Mouse (Mus musculus) neural tube, embryonic 11.5 days (tissue): ENCODE data around the gene Pou6f2. TPM values are rescaled to one million over a fixed set of nuclear protein-coding genes. Genes with fewer than 3 reads are reported as not detected.
A peak's percentile ranks its signal among the peaks of the same experiment; 100 is the strongest.

Experiments used
- ATAC-seq: fragments of 200-750 bp; cut with Nextera tagmentation; 2 replicates; pipeline ENCODE4 v1.8.0; 2017; ENCODE audit warnings: moderate number of reproducible peaks, mild to moderate bottlenecking, moderate TSS enrichment, moderate library complexity; ENCODE audit not compliant: insufficient read depth, low FRiP score, low TSS enrichment
- DNase-seq: peaks from one replicate; pipeline ENCODE4 v3.0.0-alpha.2; 2015; ENCODE audit warnings: low spot score
- H3K27ac ChIP-seq: fragments of 300-500 bp; sonication (generic); 2 replicates; pipeline ENCODE4 v1.5.1; 2014; ENCODE audit warnings: low read depth, mild to moderate bottlenecking, low read length
- H3K27me3 ChIP-seq: fragments of 300-500 bp; sonication (generic); 2 replicates; pipeline ENCODE4 v1.6.1; 2014; ENCODE audit warnings: mild to moderate bottlenecking, low read length, mixed read lengths; ENCODE audit not compliant: control insufficient read depth, insufficient read depth
- H3K36me3 ChIP-seq: fragments of 300-500 bp; sonication (generic); 2 replicates; pipeline ENCODE4 v1.6.1; 2014; ENCODE audit warnings: mild to moderate bottlenecking, low read length, moderate library complexity, mixed read lengths; ENCODE audit not compliant: control insufficient read depth, insufficient read depth
- H3K4me1 ChIP-seq: fragments of 300-500 bp; sonication (generic); 2 replicates; pipeline ENCODE4 v1.6.1; 2014; ENCODE audit warnings: low read length, mixed read lengths; ENCODE audit not compliant: control insufficient read depth, insufficient read depth
- H3K4me2 ChIP-seq: fragments of 300-500 bp; sonication (generic); 2 replicates; pipeline ENCODE4 v1.6.1; 2014; ENCODE audit warnings: low read depth, mild to moderate bottlenecking, moderate library complexity
- H3K4me3 ChIP-seq: fragments of 300-500 bp; sonication (generic); 2 replicates; pipeline ENCODE4 v1.5.1; 2014; ENCODE audit warnings: low read depth, low read length
- H3K9ac ChIP-seq: fragments of 300-500 bp; sonication (generic); 2 replicates; pipeline ENCODE4 v1.6.1; 2014; ENCODE audit warnings: mild to moderate bottlenecking, low read length
- H3K9me3 ChIP-seq: fragments of 300-500 bp; sonication (generic); 2 replicates; pipeline ENCODE4 v1.6.1; 2016; ENCODE audit warnings: low read length; ENCODE audit not compliant: control insufficient read depth
- WGBS: fragments of 180-500 bp; shearing (Covaris S2); extraction: QIAGEN DNeasy Blood & Tissue Kit; methylation state at CpG from one replicate; pipeline ENCODE4 v1.1.7; 2014; 5-methylcytosine and 5-hydroxymethylcytosine counted together
- polyA plus RNA-seq: library from polyadenylated mRNA; unstranded; fragments of >200 nt; fragmentation: Nextera tagmentation; extraction: Ambion mirVana; gene quantifications from 2 replicates; pipeline ENCODE4 v1.2.1, GENCODE M21; 2014

Pou6f2 gene
- polyA plus RNA-seq, 1 experiment from 2014 or later: 4.0 TPM

DNA sequence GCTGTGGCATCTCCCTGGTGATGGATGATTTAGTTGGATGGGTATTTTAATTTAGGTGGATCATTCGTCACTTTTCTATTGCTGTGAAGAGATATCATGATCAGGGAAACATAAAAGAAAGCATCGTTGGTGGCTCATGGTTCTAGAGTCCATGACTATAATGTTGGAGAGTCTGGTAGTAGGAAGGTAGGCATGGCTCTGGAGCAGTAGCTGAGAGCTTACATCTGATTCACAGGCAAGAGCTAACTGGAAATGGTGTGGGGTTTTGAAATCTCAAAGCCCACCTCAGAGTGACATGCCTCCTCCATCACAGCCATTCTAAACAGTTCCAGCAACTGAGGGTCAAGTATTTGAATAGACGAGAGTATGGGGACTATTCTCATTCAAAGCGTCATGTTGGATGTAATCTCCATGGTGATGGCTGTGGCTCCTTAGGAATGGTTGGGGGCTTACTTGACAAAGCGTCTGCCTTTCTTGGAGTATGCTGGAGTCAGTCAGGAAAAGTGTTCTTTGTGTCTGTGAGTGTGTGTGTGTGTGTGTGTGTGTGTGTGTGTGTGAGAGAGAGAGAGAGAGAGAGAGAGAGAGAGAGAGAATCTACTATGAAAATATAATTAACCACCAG is 115.0 kb downstream of the Pou6f2 start:
- Histone ChIP-seq H3K4me1 (peaks cover 4% of the 10 kb centered on the region; the same call in 1 of the 2 replicates), H3K9ac (no peak overlapping the region), H3K9me3 (no peaks in the 10 kb centered on the region), H3K4me3 (no peak overlapping the region), H3K27me3 (no peaks in the 10 kb centered on the region), H3K4me2 (no peak overlapping the region), H3K27ac (0 out of 2 replicates have a peak overlapping the region, but pooled peaks have one; percentile 27), H3K36me3 (no peaks in the 10 kb centered on the region)
- ATAC-seq (peak; percentile 83), DNase-seq (peak; percentile 53)
- 47% methylated on average over 5 of the region's 5 CpGs for WGBS

DNA sequence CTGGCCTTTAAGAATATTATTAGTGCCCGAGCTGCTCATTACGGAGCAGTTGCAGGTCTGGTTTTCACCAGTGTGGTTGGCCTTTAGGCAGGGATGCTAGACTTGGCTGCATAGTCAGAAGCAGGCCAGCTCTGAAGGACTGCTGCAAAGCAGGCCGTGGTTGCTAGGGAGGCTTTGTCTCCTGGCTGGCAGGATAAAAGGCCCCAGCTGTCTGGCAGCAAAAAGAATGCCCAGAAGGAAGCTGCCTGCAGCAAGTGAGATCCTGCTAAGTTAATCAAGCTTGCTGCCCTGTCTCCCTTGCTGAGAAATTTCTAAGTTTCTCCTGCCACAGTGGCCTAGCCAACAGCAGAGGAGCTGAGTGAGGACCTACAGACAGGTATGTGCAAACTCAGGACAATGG is 116.4 kb downstream of the Pou6f2 start:
- H3K4me3 ChIP-seq: no peak overlapping the region
- peak overlapping the region; percentile 51 for H3K27ac ChIP-seq
- H3K9me3 ChIP-seq: no peaks in the 10 kb centered on the region
- ATAC-seq: peak; percentile 84
- peaks cover 4% of the 10 kb centered on the region; the same call in 1 of the 2 replicates for H3K4me1 ChIP-seq
- H3K9ac ChIP-seq: no peak overlapping the region
- no peak overlapping the region for H3K4me2 ChIP-seq
- peak; percentile 75 for DNase-seq
- H3K36me3 ChIP-seq: no peaks in the 10 kb centered on the region
- no peaks in the 10 kb centered on the region for H3K27me3 ChIP-seq
- 29% methylated on average over 3 of the region's 3 CpGs for WGBS

DNA sequence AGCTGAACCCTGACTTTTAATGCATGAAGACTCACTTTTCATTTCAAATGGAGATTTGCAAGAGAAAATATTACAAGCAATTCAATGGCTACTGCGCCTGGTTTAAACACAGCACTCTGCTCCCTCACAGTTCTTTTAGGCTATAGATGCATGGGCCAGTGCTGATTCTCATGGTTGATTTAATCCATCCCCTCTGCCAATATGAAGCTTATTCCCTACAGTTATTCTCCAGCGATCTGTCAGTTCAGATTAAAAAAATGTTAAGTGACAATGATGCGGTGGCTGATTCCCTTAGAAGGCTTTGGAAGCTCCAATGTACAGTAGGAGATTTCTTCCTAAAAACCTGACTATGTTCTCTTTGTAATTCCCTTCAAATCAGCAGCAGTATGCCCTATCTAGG is 144.4 kb downstream of the Pou6f2 start:
- no peaks in the 10 kb centered on the region for H3K36me3 ChIP-seq
- no peak overlapping the region for H3K9ac ChIP-seq
- H3K4me1 ChIP-seq: no peaks in the 10 kb centered on the region
- WGBS: 89% methylated on average over 3 of the region's 3 CpGs
- H3K27ac ChIP-seq: no peak overlapping the region
- no peak overlapping the region for H3K4me3 ChIP-seq
- no peaks in the 10 kb centered on the region for H3K27me3 ChIP-seq
- H3K9me3 ChIP-seq: no peaks in the 10 kb centered on the region
- DNase-seq: no peak
- no peak for ATAC-seq
- H3K4me2 ChIP-seq: no peak overlapping the region

DNA sequence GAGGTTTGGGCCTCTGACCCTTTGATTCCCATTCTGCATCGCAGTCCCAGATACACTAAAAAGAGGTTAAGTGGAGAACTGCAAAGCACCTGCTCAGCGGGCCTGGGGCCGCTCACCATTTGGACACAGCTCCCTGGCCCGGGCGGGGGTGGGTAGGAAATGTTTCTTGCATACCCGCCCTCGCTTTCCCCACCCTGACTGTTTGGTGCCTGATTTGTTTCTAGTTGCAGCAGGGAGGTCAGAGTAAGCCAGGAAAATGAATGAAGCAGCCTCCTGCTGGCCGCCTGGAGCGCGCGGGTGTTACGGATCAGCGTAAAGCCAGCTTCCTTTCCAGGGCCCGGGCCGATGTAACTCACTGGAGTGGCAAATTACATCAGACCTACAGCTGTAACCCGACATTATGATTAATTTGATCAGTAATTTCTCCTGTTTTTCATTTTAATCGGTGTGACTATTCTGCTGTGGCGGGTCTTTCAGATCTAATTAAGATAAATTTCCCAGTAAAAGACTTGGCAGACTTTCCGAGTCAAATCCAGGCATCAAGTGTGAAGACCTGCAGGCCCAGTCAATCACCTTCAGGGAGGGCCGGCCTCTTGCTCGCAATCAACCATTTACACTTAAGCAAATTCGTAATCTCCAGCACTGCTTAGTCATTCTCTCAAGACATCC is 178.8 kb downstream of the Pou6f2 start:
- DNase-seq (peak; percentile 72), ATAC-seq (peak; percentile 89)
- peak overlapping the region; percentile 22; the same call in 1 of the 2 replicates for H3K4me2 ChIP-seq
- no peak overlapping the region for H3K27ac ChIP-seq
- H3K27me3 ChIP-seq: no peaks in the 10 kb centered on the region
- no peaks in the 10 kb centered on the region for H3K36me3 ChIP-seq
- 5% methylated on average over 22 of the region's 22 CpGs for WGBS
- no peak overlapping the region for H3K4me3 ChIP-seq
- no peaks in the 10 kb centered on the region for H3K9me3 ChIP-seq
- H3K9ac ChIP-seq: no peak overlapping the region; the same call in 1 of the 2 replicates
- H3K4me1 ChIP-seq: no peaks in the 10 kb centered on the region

DNA sequence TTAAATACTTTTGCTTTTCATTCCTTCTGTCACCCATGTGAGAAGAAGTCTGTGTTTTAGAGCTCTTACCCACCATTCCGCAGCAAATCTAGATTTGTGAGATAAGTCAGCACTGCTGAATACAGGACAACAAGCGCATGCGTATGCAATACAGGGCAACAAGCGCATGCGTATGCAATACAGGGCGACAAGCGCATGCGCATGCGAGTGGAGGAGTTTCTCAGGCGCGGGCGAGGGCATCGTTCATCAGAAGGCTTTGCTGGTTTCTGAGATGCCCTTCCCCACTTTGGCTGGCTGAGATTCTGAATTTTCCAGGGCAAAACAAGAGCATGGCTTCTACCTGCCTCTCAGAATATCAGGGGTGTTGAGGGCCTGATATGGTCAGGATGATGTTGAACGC is 186.2 kb downstream of the Pou6f2 start:
- no peaks in the 10 kb centered on the region for H3K36me3 ChIP-seq
- no peak overlapping the region for H3K9ac ChIP-seq
- DNase-seq (no peak), ATAC-seq (no peak)
- H3K4me1 ChIP-seq: no peaks in the 10 kb centered on the region
- no peak overlapping the region for H3K4me3 ChIP-seq
- no peaks in the 10 kb centered on the region for H3K9me3 ChIP-seq
- WGBS: 92% methylated on average over 14 of the region's 14 CpGs
- no peak overlapping the region for H3K4me2 ChIP-seq
- no peaks in the 10 kb centered on the region for H3K27me3 ChIP-seq
- H3K27ac ChIP-seq: no peak overlapping the region

DNA sequence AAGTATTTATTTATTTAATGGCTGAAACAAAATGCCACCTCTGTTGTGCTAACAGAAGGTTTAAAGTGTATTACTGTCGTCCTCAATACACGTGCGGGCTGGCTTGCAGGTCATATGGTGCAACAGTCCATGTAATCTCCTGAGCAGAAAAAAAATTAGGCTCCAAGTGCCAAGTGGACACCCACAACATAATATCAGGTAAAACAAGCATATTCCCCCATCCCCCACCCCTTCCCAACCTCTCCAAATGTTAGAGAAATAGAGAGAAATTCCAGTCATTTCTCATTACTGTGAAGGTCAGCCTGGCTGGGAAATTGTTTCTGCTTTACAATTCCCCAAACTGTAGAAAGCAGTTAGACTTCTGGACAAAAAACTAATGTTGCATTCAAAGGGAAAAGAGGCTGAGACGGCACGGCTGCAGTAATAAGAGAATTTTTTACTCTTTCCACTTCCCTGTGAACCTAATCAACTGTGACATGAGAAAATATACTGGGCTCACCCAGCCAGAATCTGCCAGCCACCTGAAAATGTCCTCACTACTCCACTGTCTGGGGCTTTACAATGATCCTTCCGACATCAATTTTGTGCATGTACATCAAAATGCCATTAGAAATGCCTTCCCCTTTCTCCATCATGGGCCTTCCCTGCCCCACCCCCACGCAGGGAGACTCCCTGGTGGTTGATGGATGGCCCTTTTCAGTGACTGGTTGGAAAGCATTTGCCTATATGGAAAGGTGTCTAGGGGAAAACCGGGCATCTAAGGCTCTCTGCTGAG is 192.8 kb downstream of the Pou6f2 start:
- peak; percentile 70 for DNase-seq
- no peak overlapping the region for H3K9ac ChIP-seq
- WGBS: 38% methylated on average over 8 of the region's 8 CpGs
- no peaks in the 10 kb centered on the region for H3K27me3 ChIP-seq
- no peaks in the 10 kb centered on the region for H3K36me3 ChIP-seq
- H3K9me3 ChIP-seq: no peaks in the 10 kb centered on the region
- no peak overlapping the region for H3K4me2 ChIP-seq
- ATAC-seq: peak; percentile 76
- H3K4me3 ChIP-seq: no peak overlapping the region
- no peak overlapping the region; the same call in 1 of the 2 replicates for H3K27ac ChIP-seq
- H3K4me1 ChIP-seq: no peaks in the 10 kb centered on the region

DNA sequence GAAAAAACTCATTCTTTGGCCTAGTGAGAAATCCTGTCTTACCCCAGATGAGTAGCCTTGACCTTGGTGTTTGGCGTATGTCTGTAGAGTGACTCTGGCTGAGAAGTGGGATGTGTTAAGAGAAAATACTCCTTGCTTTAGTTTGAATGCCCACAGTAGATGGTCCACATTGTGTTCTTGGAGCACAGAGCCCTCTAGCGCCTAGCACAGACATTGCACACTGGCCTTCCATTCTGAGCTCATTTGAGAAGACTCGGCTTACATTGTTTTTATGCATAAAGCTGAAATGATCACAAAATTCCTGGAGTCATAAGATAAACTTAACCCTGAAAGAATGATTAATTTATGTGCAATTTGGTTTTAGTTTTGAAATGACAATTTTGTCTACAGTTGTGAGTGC is 223.5 kb downstream of the Pou6f2 start:
- ATAC-seq (no peak), DNase-seq (no peak)
- no peaks in the 10 kb centered on the region for H3K9me3 ChIP-seq
- no peak overlapping the region for H3K27ac ChIP-seq
- H3K4me3 ChIP-seq: no peak overlapping the region
- H3K4me1 ChIP-seq: no peaks in the 10 kb centered on the region
- no peaks in the 10 kb centered on the region for H3K36me3 ChIP-seq
- H3K27me3 ChIP-seq: no peaks in the 10 kb centered on the region
- H3K9ac ChIP-seq: no peak overlapping the region
- H3K4me2 ChIP-seq: no peak overlapping the region
- WGBS: 54% methylated on average over 3 of the region's 3 CpGs

DNA sequence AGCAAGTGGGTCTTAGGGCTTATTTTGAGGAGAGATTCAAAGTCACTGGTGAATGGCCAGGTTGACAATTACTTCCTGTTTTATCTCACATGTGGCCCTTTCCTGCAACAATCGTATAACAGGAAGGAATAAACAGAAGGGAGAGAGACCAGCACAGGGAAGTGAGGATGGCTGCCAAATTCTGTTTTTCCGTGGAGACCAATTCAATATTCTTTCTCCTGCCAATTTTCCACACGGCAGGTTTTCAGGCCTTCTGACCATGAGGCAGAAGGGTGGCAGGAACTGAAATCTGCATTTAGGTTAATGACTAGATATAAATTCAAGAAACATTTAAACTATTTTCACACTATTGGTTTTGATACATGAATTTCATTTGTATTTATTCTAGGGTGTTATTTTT is 224.5 kb downstream of the Pou6f2 start:
- WGBS: 83% methylated on average over 3 of the region's 3 CpGs

More for the DNA sequence above, 224.5 kb downstream of the Pou6f2 start:
- H3K27ac ChIP-seq: no peak overlapping the region
- no peak overlapping the region for H3K9ac ChIP-seq
- no peaks in the 10 kb centered on the region for H3K27me3 ChIP-seq
- H3K36me3 ChIP-seq: no peaks in the 10 kb centered on the region
- H3K4me3 ChIP-seq: no peak overlapping the region
- no peak overlapping the region for H3K4me2 ChIP-seq
- H3K9me3 ChIP-seq: no peaks in the 10 kb centered on the region
- H3K4me1 ChIP-seq: no peaks in the 10 kb centered on the region
- DNase-seq (no peak), ATAC-seq (no peak)
